Mouse (Mus musculus) liver, embryonic 12.5 days (tissue): Measurements from ENCODE around the gene Adipor2. TPM values are rescaled to one million over a fixed set of nuclear protein-coding genes. Genes with fewer than 3 reads are reported as not detected.

Experiments
- ATAC-seq: fragments of 200-750 bp; cut with Nextera tagmentation; 2 replicates; pipeline ENCODE4 v1.8.0; 2017; ENCODE audit warnings: moderate number of reproducible peaks, mild to moderate bottlenecking, moderate library complexity
- H3K27ac ChIP-seq: fragments of 300-500 bp; sonication (generic); 2 replicates; pipeline ENCODE4 v1.5.1; 2016; ENCODE audit warnings: mild to moderate bottlenecking
- H3K27me3 ChIP-seq: fragments of 300-500 bp; sonication (generic); replicated peaks from 2 replicates; pipeline ENCODE4 v1.6.1; 2016; ENCODE audit warnings: mild to moderate bottlenecking, moderate library complexity
- H3K36me3 ChIP-seq: fragments of 300-500 bp; sonication (generic); 2 replicates; pipeline ENCODE4 v1.6.1; 2016; ENCODE audit warnings: mild to moderate bottlenecking, moderate library complexity
- H3K4me1 ChIP-seq: fragments of 300-500 bp; sonication (generic); 2 replicates; pipeline ENCODE4 v1.6.1; 2016
- H3K4me2 ChIP-seq: fragments of 300-500 bp; sonication (generic); 2 replicates; pipeline ENCODE4 v1.6.1; 2016; ENCODE audit warnings: mild to moderate bottlenecking, moderate library complexity
- H3K4me3 ChIP-seq: fragments of 300-500 bp; sonication (generic); 2 replicates; pipeline ENCODE4 v1.5.1; 2016; ENCODE audit warnings: mild to moderate bottlenecking, moderate library complexity
- H3K9ac ChIP-seq: fragments of 300-500 bp; sonication (generic); 2 replicates; pipeline ENCODE4 v1.6.1; 2016; ENCODE audit warnings: mild to moderate bottlenecking, moderate library complexity
- H3K9me3 ChIP-seq: fragments of 300-500 bp; sonication (generic); replicated peaks from 2 replicates; pipeline ENCODE4 v1.6.1; 2016; ENCODE audit warnings: mild to moderate bottlenecking, moderate library complexity
- WGBS: fragments of 180-500 bp; shearing (Covaris S2); methylation state at CpG from one replicate; pipeline ENCODE4 v1.1.7; 2016; ENCODE audit not compliant: insufficient replicate concordance; 5-methylcytosine and 5-hydroxymethylcytosine counted together
- polyA plus RNA-seq: library from polyadenylated mRNA; unstranded; fragments of >200 nt; fragmentation: Nextera tagmentation; extraction: Ambion mirVana; gene quantifications from 2 replicates; pipeline ENCODE4 v1.2.1, GENCODE M21; 2016

The Adipor2 gene
- polyA plus RNA-seq, 1 experiment from 2014 or later, result 30.2 TPM

DNA sequence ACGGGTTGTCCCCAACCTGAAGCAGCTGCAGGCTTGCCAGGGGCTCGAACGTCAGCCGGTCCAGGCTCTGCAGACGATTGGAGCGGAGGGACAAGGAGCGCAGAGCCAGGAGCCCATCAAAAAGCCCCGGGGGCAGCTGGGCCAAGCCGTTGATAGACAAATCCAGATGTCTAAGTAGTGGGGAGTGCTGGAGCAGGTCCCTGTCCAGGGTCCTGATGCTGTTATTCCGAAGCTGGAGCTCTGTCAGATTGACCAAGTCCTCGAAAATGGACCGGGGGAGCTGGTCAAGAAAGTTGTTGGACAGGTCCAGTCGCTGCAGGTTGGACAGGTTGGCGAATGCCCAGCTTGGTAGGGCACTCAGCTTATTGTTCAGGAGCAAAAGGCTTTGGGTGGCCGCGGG, 97.0 kb downstream of the Adipor2 start:
- WGBS, result 35% methylated on average over 16 of the region's 16 CpGs

GRCm38 (mm10) chr6:119319358-119319757, 98.1 kb downstream of the Adipor2 start:
- ATAC-seq, result no peak
- Histone ChIP-seq H3K36me3 (no peaks in the 10 kb centered on the region), H3K9ac (no peak overlapping the region), H3K4me3 (no peak overlapping the region), H3K4me1 (no peaks in the 10 kb centered on the region), H3K27ac (no peak overlapping the region), H3K4me2 (no peak overlapping the region), H3K9me3 (peaks cover 3% of the 10 kb centered on the region; the same call in 1 of the 2 replicates), H3K27me3 (peaks cover 22% of the 10 kb centered on the region; the same call in 1 of the 2 replicates)
- 63% methylated on average over 2 of the region's 2 CpGs for WGBS

More for the DNA sequence above, 97.0 kb downstream of the Adipor2 start:
- Histone ChIP-seq H3K4me3 (no peak overlapping the region), H3K27ac (no peak overlapping the region), H3K36me3 (no peaks in the 10 kb centered on the region), H3K9me3 (peaks cover 3% of the 10 kb centered on the region; the same call in 1 of the 2 replicates), H3K9ac (no peak overlapping the region), H3K4me2 (no peak overlapping the region), H3K4me1 (no peaks in the 10 kb centered on the region), H3K27me3 (peaks cover 33% of the 10 kb centered on the region; the same call in 1 of the 2 replicates)
- ATAC-seq, result no peak

GRCm38 (mm10) chr6:119318732-119319131, 98.8 kb downstream of the Adipor2 start:
- no peak overlapping the region for H3K4me3 ChIP-seq
- H3K4me1 ChIP-seq, result no peaks in the 10 kb centered on the region
- no peak overlapping the region for H3K9ac ChIP-seq
- no peak overlapping the region for H3K27ac ChIP-seq
- H3K4me2 ChIP-seq, result no peak overlapping the region
- WGBS, result 81% methylated on average over 9 of the region's 9 CpGs
- H3K9me3 ChIP-seq, result peaks cover 3% of the 10 kb centered on the region; the same call in 1 of the 2 replicates
- H3K27me3 ChIP-seq, result peaks cover 17% of the 10 kb centered on the region; the same call in 1 of the 2 replicates
- ATAC-seq, result no peak
- no peaks in the 10 kb centered on the region for H3K36me3 ChIP-seq

GRCm38 (mm10) chr6:119314751-119315476, 102.6 kb downstream of the Adipor2 start:
- Histone ChIP-seq H3K9me3 (peaks cover 3% of the 10 kb centered on the region; the same call in 1 of the 2 replicates), H3K27me3 (no peaks in the 10 kb centered on the region), H3K36me3 (no peaks in the 10 kb centered on the region), H3K27ac (no peak overlapping the region), H3K4me3 (no peak overlapping the region), H3K4me1 (no peaks in the 10 kb centered on the region), H3K4me2 (no peak overlapping the region), H3K9ac (no peak overlapping the region)
- ATAC-seq, result no peak
- WGBS, result 24% methylated on average over 7 of the region's 7 CpGs

DNA sequence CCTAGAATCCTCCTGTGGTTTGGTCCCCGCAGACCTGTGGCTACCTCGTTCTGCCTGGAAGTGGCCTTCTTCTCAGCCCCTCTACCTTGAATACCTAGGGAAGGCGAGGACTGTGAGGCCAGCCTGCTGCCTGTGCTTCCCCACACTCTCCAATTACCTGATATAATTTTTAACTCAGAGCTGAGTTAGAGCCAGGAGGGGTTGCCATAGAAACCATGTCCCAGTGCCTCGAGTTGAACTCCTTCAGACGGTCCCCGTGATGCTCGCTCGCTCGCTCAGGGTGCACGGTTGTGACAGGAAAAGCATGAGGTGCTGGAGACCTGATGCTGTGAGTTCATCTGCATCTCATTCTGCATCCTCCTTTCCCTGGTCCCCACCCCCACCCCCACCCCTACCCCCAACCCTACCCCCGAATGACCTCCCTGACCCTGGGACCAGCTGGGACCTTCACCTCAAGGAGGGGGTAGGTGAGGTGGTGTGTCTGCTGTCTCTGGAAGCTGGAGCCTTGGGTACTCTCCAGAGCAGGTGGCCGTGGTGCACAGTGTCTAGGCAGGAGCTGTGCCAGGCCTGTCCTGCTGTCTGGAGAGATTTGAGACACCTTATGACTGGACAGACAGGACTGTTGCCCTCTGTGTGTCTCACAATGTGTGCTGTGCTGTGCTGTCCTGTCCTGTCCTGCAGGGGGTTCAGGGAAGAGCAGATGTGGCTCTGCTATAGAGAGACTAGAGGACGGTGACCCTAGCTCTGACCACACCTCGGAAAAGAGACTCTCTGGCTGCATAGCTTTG, 103.7 kb downstream of the Adipor2 start:
- 49% methylated on average over 14 of the region's 14 CpGs for WGBS
- H3K4me2 ChIP-seq, result no peak overlapping the region
- H3K27me3 ChIP-seq, result 0 out of 2 replicates have a peak, but pooled peaks cover 5% of the 10 kb centered on the region
- no peak overlapping the region for H3K9ac ChIP-seq
- no peaks in the 10 kb centered on the region for H3K36me3 ChIP-seq
- no peak overlapping the region for H3K27ac ChIP-seq
- no peaks in the 10 kb centered on the region for H3K4me1 ChIP-seq
- H3K9me3 ChIP-seq, result no peaks in the 10 kb centered on the region
- no peak overlapping the region for H3K4me3 ChIP-seq
- peak; percentile 46; the same call in 1 of the 2 replicates for ATAC-seq

- Histone ChIP-seq H3K4me3 (no peak overlapping the region), H3K9ac (no peak overlapping the region), H3K4me1 (no peaks in the 10 kb centered on the region), H3K9me3 (no peaks in the 10 kb centered on the region), H3K27me3 (0 out of 2 replicates have a peak, but pooled peaks cover 5% of the 10 kb centered on the region), H3K36me3 (no peaks in the 10 kb centered on the region), H3K27ac (no peak overlapping the region), H3K4me2 (no peak overlapping the region)
- WGBS, result 47% methylated on average over 3 of the region's 3 CpGs
- no peak for ATAC-seq
Observed at GRCm38 (mm10) chr6:119313096-119313495, 104.4 kb downstream of the Adipor2 start.

DNA sequence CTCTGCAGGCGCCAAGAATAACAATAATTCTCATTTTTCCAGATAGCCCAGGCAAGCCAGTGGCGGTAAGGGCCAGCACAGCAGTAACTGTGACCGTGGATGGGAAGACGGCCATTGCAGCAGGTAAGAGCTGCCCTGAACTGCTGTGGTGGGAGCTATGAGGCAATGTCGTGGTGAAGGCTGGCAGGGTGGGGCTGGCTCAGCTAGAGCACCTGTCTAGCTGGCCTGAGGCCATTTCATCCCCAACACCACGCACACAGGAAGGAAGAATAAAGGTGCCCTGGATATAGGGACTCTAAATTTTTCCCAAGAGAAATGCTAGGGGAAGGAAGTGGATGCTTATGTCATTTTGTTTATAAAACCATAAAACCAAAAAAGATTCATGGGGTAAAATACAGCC, 105.1 kb downstream of the Adipor2 start:
- Histone ChIP-seq H3K27ac (no peak overlapping the region), H3K4me2 (no peak overlapping the region), H3K4me1 (no peaks in the 10 kb centered on the region), H3K9me3 (no peaks in the 10 kb centered on the region), H3K27me3 (0 out of 2 replicates have a peak, but pooled peaks cover 5% of the 10 kb centered on the region), H3K36me3 (no peaks in the 10 kb centered on the region), H3K9ac (no peak overlapping the region), H3K4me3 (no peak overlapping the region)
- 56% methylated on average over 6 of the region's 6 CpGs for WGBS
- no peak for ATAC-seq

DNA sequence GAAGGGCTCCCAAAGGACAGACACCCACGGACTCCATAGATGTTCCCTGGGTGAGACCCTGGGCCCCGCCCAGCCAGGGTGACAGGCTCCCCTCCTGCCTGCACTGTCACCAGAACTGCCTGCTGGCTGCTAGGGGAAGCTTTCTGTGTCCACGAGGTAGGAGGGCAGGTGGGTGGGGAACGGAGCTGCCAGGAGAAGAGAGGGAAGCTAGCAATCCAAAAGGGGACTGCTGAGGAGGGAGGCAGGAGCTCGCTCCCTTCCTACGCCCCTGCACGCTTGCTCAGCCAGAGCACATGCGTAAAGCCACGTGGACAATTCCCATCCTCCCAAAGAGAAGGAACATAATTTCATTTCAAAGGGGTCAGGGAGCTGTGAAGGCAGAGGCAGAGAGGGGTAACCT, 107.3 kb downstream of the Adipor2 start:
- WGBS, result 42% methylated on average over 9 of the region's 9 CpGs
- Histone ChIP-seq H3K4me3 (no peak overlapping the region), H3K9ac (no peak overlapping the region), H3K27ac (no peak overlapping the region), H3K27me3 (0 out of 2 replicates have a peak, but pooled peaks cover 8% of the 10 kb centered on the region), H3K4me1 (no peaks in the 10 kb centered on the region), H3K36me3 (no peaks in the 10 kb centered on the region), H3K9me3 (no peaks in the 10 kb centered on the region), H3K4me2 (no peak overlapping the region)
- ATAC-seq, result no peak

DNA sequence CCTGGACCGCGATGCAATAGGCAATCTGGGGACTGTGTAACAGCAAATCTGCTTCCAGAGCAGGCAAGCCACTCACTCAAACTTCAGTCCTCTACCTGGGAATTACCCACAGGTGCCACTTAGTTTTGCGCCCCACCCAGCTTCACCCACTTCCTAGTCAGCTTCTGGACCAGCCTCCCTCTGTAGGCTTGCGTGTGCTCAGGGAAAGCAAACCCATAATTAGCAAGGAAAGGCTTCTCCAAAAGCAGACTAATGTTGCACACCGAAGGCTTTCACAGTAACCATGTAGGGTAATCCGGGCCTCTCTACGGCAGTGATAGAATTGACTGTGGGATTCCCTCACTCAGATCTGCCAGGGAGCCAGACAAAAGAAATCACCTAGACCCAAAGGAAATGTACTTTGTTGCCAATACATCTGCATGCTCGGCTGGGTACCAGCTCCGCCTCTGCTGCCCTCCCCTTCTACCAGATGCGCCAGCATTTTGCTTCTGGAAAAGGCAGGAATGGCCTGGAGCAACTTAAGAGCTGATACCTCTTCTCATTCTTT, 109.6 kb downstream of the Adipor2 start:
- H3K36me3 ChIP-seq, result no peaks in the 10 kb centered on the region
- WGBS, result 57% methylated on average over 10 of the region's 10 CpGs
- no peak overlapping the region for H3K9ac ChIP-seq
- H3K9me3 ChIP-seq, result no peaks in the 10 kb centered on the region
- H3K4me1 ChIP-seq, result no peaks in the 10 kb centered on the region
- 0 out of 2 replicates have a peak, but pooled peaks cover 8% of the 10 kb centered on the region for H3K27me3 ChIP-seq
- H3K4me3 ChIP-seq, result no peak overlapping the region
- H3K27ac ChIP-seq, result no peak overlapping the region
- ATAC-seq, result no peak
- H3K4me2 ChIP-seq, result no peak overlapping the region

GRCm38 (mm10) chr6:119303331-119303730, 114.2 kb downstream of the Adipor2 start:
- Histone ChIP-seq H3K4me3 (no peak overlapping the region), H3K9me3 (no peaks in the 10 kb centered on the region), H3K4me2 (no peak overlapping the region), H3K4me1 (no peaks in the 10 kb centered on the region), H3K36me3 (no peaks in the 10 kb centered on the region), H3K9ac (no peak overlapping the region), H3K27me3 (0 out of 2 replicates have a peak, but pooled peaks cover 3% of the 10 kb centered on the region), H3K27ac (no peak overlapping the region)
- 69% methylated on average over 6 of the region's 6 CpGs for WGBS
- no peak for ATAC-seq
